Mouse (Mus musculus): ENCODE results near the gene Mcm10. TPM values are rescaled to one million over a fixed set of nuclear protein-coding genes. Genes with fewer than 3 reads are reported as not detected.

The Mcm10 gene
- polyA plus RNA-seq (2012; rRNA removed), result 4.1 and 4.8 TPM in 2 replicates

GRCm38 (mm10) chr2:5012491-5013324 lies at the start of gene Mcm10:
Gene Mcm10 (minus strand): TSS chr2:5012791.
- Histone ChIP-seq H3K36me3 (ENCODE audit: control insufficient read depth, insufficient read depth, low read length) (no peaks in the 10 kb centered on the region), H3K27me3 (ENCODE audit: control insufficient read depth, insufficient read depth, low read length) (no peaks in the 10 kb centered on the region), H3K4me1 (ENCODE audit: control insufficient read depth, insufficient read depth, insufficient read length) (0 out of 2 replicates have a peak, but pooled peaks cover 4% of the 10 kb centered on the region), H3K4me3 (ENCODE audit: extremely low read depth, insufficient read depth, insufficient read length) (peak within 1 kb of the TSS; percentile 64), H3K27ac (ENCODE audit: insufficient read depth, low read length) (no peak within 1 kb of the TSS)
- no peak for TF ChIP-seq POLR2A (IDR thresholded peaks at IDR 0.05; ENCODE audit: low read depth, low read length)
- TF ChIP-seq CTCF (IDR thresholded peaks at IDR 0.05; ENCODE audit: extremely low read depth, insufficient read depth, insufficient read length, insufficient replicate concordance), result no peak
- 2% methylated on average over 32 of the region's 32 CpGs for WGBS
- peak; percentile 82 to 83 for DNase-seq (ENCODE audit: low read depth in 1 of 2, low spot score in 2 of 2)

GRCm38 (mm10) chr2:5061133-5061708 lies 48.6 kb upstream of the Mcm10 start:
- no peak for DNase-seq (ENCODE audit: low read depth in 1 of 2, low spot score in 2 of 2)
- Histone ChIP-seq H3K4me3 (ENCODE audit: extremely low read depth, insufficient read depth, insufficient read length) (no peak overlapping the region), H3K27ac (ENCODE audit: insufficient read depth, low read length) (no peak overlapping the region), H3K27me3 (ENCODE audit: control insufficient read depth, insufficient read depth, low read length) (no peaks in the 10 kb centered on the region), H3K4me1 (ENCODE audit: control insufficient read depth, insufficient read depth, insufficient read length) (0 out of 2 replicates have a peak, but pooled peaks cover 2% of the 10 kb centered on the region), H3K36me3 (ENCODE audit: control insufficient read depth, insufficient read depth, low read length) (no peaks in the 10 kb centered on the region)
- TF ChIP-seq POLR2A (IDR thresholded peaks at IDR 0.05; ENCODE audit: low read depth, low read length) (no peak), CTCF (IDR thresholded peaks at IDR 0.05; ENCODE audit: extremely low read depth, insufficient read depth, insufficient read length, insufficient replicate concordance) (no peak)
- WGBS, result 61% methylated on average over 8 of the region's 8 CpGs

GRCm38 (mm10) chr2:5059997-5060396 lies 47.4 kb upstream of the Mcm10 start:
- no peak for DNase-seq (ENCODE audit: low read depth in 1 of 2, low spot score in 2 of 2)
- no peak overlapping the region for H3K27ac ChIP-seq (ENCODE audit: insufficient read depth, low read length)
- H3K4me1 ChIP-seq (ENCODE audit: control insufficient read depth, insufficient read depth, insufficient read length), result 0 out of 2 replicates have a peak, but pooled peaks cover 2% of the 10 kb centered on the region
- H3K36me3 ChIP-seq (ENCODE audit: control insufficient read depth, insufficient read depth, low read length), result no peaks in the 10 kb centered on the region
- no peak overlapping the region for H3K4me3 ChIP-seq (ENCODE audit: extremely low read depth, insufficient read depth, insufficient read length)
- TF ChIP-seq CTCF (IDR thresholded peaks at IDR 0.05; ENCODE audit: extremely low read depth, insufficient read depth, insufficient read length, insufficient replicate concordance), result no peak
- no peak for TF ChIP-seq POLR2A (IDR thresholded peaks at IDR 0.05; ENCODE audit: low read depth, low read length)
- 85% methylated on average over 4 of the region's 4 CpGs for WGBS
- no peaks in the 10 kb centered on the region for H3K27me3 ChIP-seq (ENCODE audit: control insufficient read depth, insufficient read depth, low read length)

- Histone ChIP-seq H3K27me3 (ENCODE audit: control insufficient read depth, insufficient read depth, low read length) (no peaks in the 10 kb centered on the region), H3K27ac (ENCODE audit: insufficient read depth, low read length) (no peak overlapping the region), H3K4me3 (ENCODE audit: extremely low read depth, insufficient read depth, insufficient read length) (no peak overlapping the region), H3K4me1 (ENCODE audit: control insufficient read depth, insufficient read depth, insufficient read length) (no peaks in the 10 kb centered on the region), H3K36me3 (ENCODE audit: control insufficient read depth, insufficient read depth, low read length) (no peaks in the 10 kb centered on the region)
- TF ChIP-seq POLR2A (IDR thresholded peaks at IDR 0.05; ENCODE audit: low read depth, low read length) (no peak), CTCF (IDR thresholded peaks at IDR 0.05; ENCODE audit: extremely low read depth, insufficient read depth, insufficient read length, insufficient replicate concordance) (no peak)
- 95% methylated on average over 5 of the region's 5 CpGs for WGBS
- no peak for DNase-seq (ENCODE audit: low read depth in 1 of 2, low spot score in 2 of 2)
Measured at GRCm38 (mm10) chr2:5058436-5058835, 45.8 kb upstream of the Mcm10 start.

- peaks cover 1% of the 10 kb centered on the region; the same call in 1 of the 2 replicates for H3K36me3 ChIP-seq (ENCODE audit: control insufficient read depth, insufficient read depth, low read length)
- no peak overlapping the region for H3K4me3 ChIP-seq (ENCODE audit: extremely low read depth, insufficient read depth, insufficient read length)
- DNase-seq (ENCODE audit: low read depth in 1 of 2, low spot score in 2 of 2), result no peak
- TF ChIP-seq POLR2A (IDR thresholded peaks at IDR 0.05; ENCODE audit: low read depth, low read length) (no peak), CTCF (IDR thresholded peaks at IDR 0.05; ENCODE audit: extremely low read depth, insufficient read depth, insufficient read length, insufficient replicate concordance) (no peak)
- WGBS, result 78% methylated on average over 2 of the region's 2 CpGs
- no peaks in the 10 kb centered on the region for H3K27me3 ChIP-seq (ENCODE audit: control insufficient read depth, insufficient read depth, low read length)
- no peaks in the 10 kb centered on the region; the same call in 1 of the 2 replicates for H3K4me1 ChIP-seq (ENCODE audit: control insufficient read depth, insufficient read depth, insufficient read length)
- no peak overlapping the region for H3K27ac ChIP-seq (ENCODE audit: insufficient read depth, low read length)
Measured at GRCm38 (mm10) chr2:5050562-5050961, 38.0 kb upstream of the Mcm10 start.

- Histone ChIP-seq H3K4me3 (ENCODE audit: extremely low read depth, insufficient read depth, insufficient read length) (no peak overlapping the region), H3K36me3 (ENCODE audit: control insufficient read depth, insufficient read depth, low read length) (peaks cover 1% of the 10 kb centered on the region; the same call in 1 of the 2 replicates), H3K4me1 (ENCODE audit: control insufficient read depth, insufficient read depth, insufficient read length) (peaks cover 9% of the 10 kb centered on the region; the same call in 1 of the 2 replicates), H3K27ac (ENCODE audit: insufficient read depth, low read length) (no peak overlapping the region), H3K27me3 (ENCODE audit: control insufficient read depth, insufficient read depth, low read length) (no peaks in the 10 kb centered on the region)
- TF ChIP-seq POLR2A (IDR thresholded peaks at IDR 0.05; ENCODE audit: low read depth, low read length), result no peak
- TF ChIP-seq CTCF (IDR thresholded peaks at IDR 0.05; ENCODE audit: extremely low read depth, insufficient read depth, insufficient read length, insufficient replicate concordance), result no peak
- WGBS, result 90% methylated on average over 2 of the region's 2 CpGs
- DNase-seq (ENCODE audit: low read depth in 1 of 2, low spot score in 2 of 2), result no peak
Measured at GRCm38 (mm10) chr2:5047016-5047415, 34.4 kb upstream of the Mcm10 start.

All from spleen, adult 2 months (tissue).